Mouse (Mus musculus) granulocyte monocyte progenitor cell, adult 5-6 weeks (primary cell): ENCODE measurements around the gene Trpv3. TPM values are rescaled to one million over a fixed set of nuclear protein-coding genes. Genes with fewer than 3 reads are reported as not detected.
A peak's percentile ranks its signal among the peaks of the same experiment; 100 is the strongest.

Source experiments
- ATAC-seq: replicated peaks from 2 replicates; pipeline ENCODE4 v1.8.0; 2016; ENCODE audit warnings: mild to moderate bottlenecking, moderate TSS enrichment, inconsistent platforms; ENCODE audit not compliant: poor library complexity, severe bottlenecking
- total RNA-seq, 2 experiments: library from RNA; stranded (forward) in 1 of 2; stranded (reverse) in 1 of 2; fragments of 200-712, 200-1000 nt in 1 of 2; fragments of >200 nt in 1 of 2; fragmentation: Nextera tagmentation in 1 of 2; gene quantifications; 2 replicates each; pipeline ENCODE4 v1.2.3; 2014 to 2017

The Trpv3 gene
- total RNA-seq (2014; fragmentation: Nextera tagmentation) (not detected in 2 replicates), total RNA-seq (2017) (not detected in 2 replicates)

- no peak for ATAC-seq
Measured at GRCm38 (mm10) chr11:73267267-73267666, at the start of gene Trpv3. Gene Trpv3, plus strand, starts transcription at chr11:73267388.

GRCm38 (mm10) chr11:73219671-73220070 lies 47.5 kb upstream of the Trpv3 start:
- ATAC-seq, result no peak

GRCm38 (mm10) chr11:73220651-73221050 lies 46.5 kb upstream of the Trpv3 start:
- ATAC-seq, result no peak

GRCm38 (mm10) chr11:73222846-73223245 lies 44.3 kb upstream of the Trpv3 start:
- no peak for ATAC-seq

- peak; percentile 92 for ATAC-seq
Measured at GRCm38 (mm10) chr11:73223966-73224365, 43.2 kb upstream of the Trpv3 start.

GRCm38 (mm10) chr11:73225856-73226255 lies 41.3 kb upstream of the Trpv3 start:
- ATAC-seq, result no peak

GRCm38 (mm10) chr11:73228881-73229280 lies 38.3 kb upstream of the Trpv3 start:
- no peak for ATAC-seq

- no peak for ATAC-seq
Measured at GRCm38 (mm10) chr11:73230081-73230480, 37.1 kb upstream of the Trpv3 start.

- ATAC-seq, result no peak
Measured at GRCm38 (mm10) chr11:73232513-73232912, 34.7 kb upstream of the Trpv3 start.

- ATAC-seq, result no peak
Measured at GRCm38 (mm10) chr11:73233992-73234391, 33.2 kb upstream of the Trpv3 start, which contains the start of gene Trpv1. Gene Trpv1, plus strand, starts transcription at chr11:73234292.

- no peak for ATAC-seq
Measured at GRCm38 (mm10) chr11:73235990-73236701, 31.0 kb upstream of the Trpv3 start.

- ATAC-seq, result no peak
Measured at GRCm38 (mm10) chr11:73236731-73237130, 30.5 kb upstream of the Trpv3 start.

- no peak for ATAC-seq
Measured at GRCm38 (mm10) chr11:73242199-73242598, 25.0 kb upstream of the Trpv3 start.

- no peak for ATAC-seq
Measured at GRCm38 (mm10) chr11:73242777-73243176, 24.4 kb upstream of the Trpv3 start.

- ATAC-seq, result no peak
Measured at GRCm38 (mm10) chr11:73257362-73257945, 9.7 kb upstream of the Trpv3 start.

- no peak for ATAC-seq
Measured at GRCm38 (mm10) chr11:73258664-73259063, 8.5 kb upstream of the Trpv3 start.

GRCm38 (mm10) chr11:73260457-73260856 lies 6.7 kb upstream of the Trpv3 start:
- no peak for ATAC-seq

GRCm38 (mm10) chr11:73261385-73261784 lies 5.8 kb upstream of the Trpv3 start:
- no peak for ATAC-seq

GRCm38 (mm10) chr11:73274821-73275220 lies 7.6 kb downstream of the Trpv3 start:
- ATAC-seq, result no peak

- no peak for ATAC-seq
Measured at GRCm38 (mm10) chr11:73280710-73281109, 13.5 kb downstream of the Trpv3 start.

GRCm38 (mm10) chr11:73281528-73282027 lies 14.4 kb downstream of the Trpv3 start:
- peak; percentile 61 for ATAC-seq

GRCm38 (mm10) chr11:73283369-73283768 lies 16.2 kb downstream of the Trpv3 start:
- ATAC-seq, result no peak
